Mouse (Mus musculus) midbrain, embryonic 15.5 days (tissue): Measurements from ENCODE around the gene Casz1. TPM values are rescaled to one million over a fixed set of nuclear protein-coding genes. Genes with fewer than 3 reads are reported as not detected.

ENCODE experiments used
- ATAC-seq: fragments of 200-750 bp; cut with Nextera tagmentation; replicated peaks from 2 replicates; pipeline ENCODE4 v1.8.0; 2017; ENCODE audit warnings: moderate TSS enrichment
- H3K27ac ChIP-seq: fragments of 300-500 bp; sonication (generic); 2 replicates; pipeline ENCODE4 v1.5.1; 2015; ENCODE audit warnings: mild to moderate bottlenecking, inconsistent platforms
- H3K27me3 ChIP-seq: fragments of 300-500 bp; sonication (generic); replicated peaks from 2 replicates; pipeline ENCODE4 v1.6.1; 2015; ENCODE audit warnings: inconsistent platforms
- H3K36me3 ChIP-seq: fragments of 300-500 bp; sonication (generic); replicated peaks from 2 replicates; pipeline ENCODE4 v1.6.1; 2015; ENCODE audit warnings: inconsistent platforms
- H3K4me1 ChIP-seq: fragments of 300-500 bp; sonication (generic); 2 replicates; pipeline ENCODE4 v1.6.1; 2015; ENCODE audit warnings: inconsistent platforms
- H3K4me2 ChIP-seq: fragments of 300-500 bp; sonication (generic); 2 replicates; pipeline ENCODE4 v1.6.1; 2015; ENCODE audit warnings: inconsistent platforms, mild to moderate bottlenecking, moderate library complexity
- H3K4me3 ChIP-seq: fragments of 300-500 bp; sonication (generic); 2 replicates; pipeline ENCODE4 v1.5.1; 2015; ENCODE audit warnings: mild to moderate bottlenecking, inconsistent platforms
- H3K9ac ChIP-seq: fragments of 300-500 bp; sonication (generic); 2 replicates; pipeline ENCODE4 v1.6.1; 2015; ENCODE audit warnings: mild to moderate bottlenecking, inconsistent platforms
- H3K9me3 ChIP-seq: fragments of 300-500 bp; sonication (generic); 2 replicates; pipeline ENCODE4 v1.6.1; 2016; ENCODE audit warnings: inconsistent platforms
- WGBS: fragments of 180-500 bp; shearing (Covaris S2); methylation state at CpG from one replicate; pipeline ENCODE4 v1.1.7; 2015; ENCODE audit warnings: mixed read lengths; 5-methylcytosine and 5-hydroxymethylcytosine counted together
- polyA plus RNA-seq: library from polyadenylated mRNA; unstranded; fragments of >200 nt; fragmentation: Nextera tagmentation; extraction: Ambion mirVana; gene quantifications from 2 replicates; pipeline ENCODE4 v1.2.1, GENCODE M21; 2015

The Casz1 gene
- 2.8 and 2.9 TPM in 2 replicates for polyA plus RNA-seq

DNA sequence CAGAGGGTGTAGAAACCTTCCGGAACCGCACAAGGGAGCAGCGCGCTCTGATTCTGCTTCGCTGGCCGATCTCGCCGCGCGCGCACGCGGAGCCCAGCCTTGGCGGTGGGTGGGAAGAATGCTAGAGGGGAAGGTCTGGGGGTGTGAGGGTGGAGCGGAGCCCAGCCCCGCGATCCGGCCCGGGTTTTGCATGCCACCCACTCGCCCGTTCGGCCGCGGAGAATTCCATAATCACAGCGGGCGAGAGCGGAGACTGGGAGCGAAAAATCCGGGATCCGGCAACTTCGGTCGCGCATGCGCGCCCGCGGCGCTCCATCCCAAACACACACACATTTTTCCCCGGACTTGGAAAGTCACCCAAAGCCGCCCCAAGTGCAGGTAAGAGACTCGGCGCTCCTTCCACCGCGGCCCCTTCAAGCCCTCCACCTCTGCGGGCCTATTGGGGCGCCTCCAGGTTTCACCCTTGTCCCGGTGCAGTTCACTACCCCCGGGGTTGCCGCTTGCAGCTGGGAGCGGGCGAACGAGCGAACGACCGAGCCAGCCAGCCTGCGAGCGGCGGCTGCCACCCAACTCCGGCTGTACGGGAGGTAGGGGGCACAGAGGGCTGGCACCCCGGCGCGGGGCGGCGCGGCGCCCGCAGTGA is at the start of gene Casz1:
Casz1 (plus strand) TSS at position 293 of the 643 bp plus-strand sequence.
- Histone ChIP-seq H3K36me3 (no peaks in the 10 kb centered on the region), H3K27ac (no peak within 1 kb of the TSS), H3K9me3 (no peaks in the 10 kb centered on the region), H3K4me1 (peaks cover 42% of the 10 kb centered on the region), H3K27me3 (peaks cover 70% of the 10 kb centered on the region), H3K4me3 (peak within 1 kb of the TSS; percentile 59), H3K9ac (peak within 1 kb of the TSS; percentile 35; the same call in 1 of the 2 replicates), H3K4me2 (peak within 1 kb of the TSS; percentile 99)
- under 1% methylated on average over 68 of the region's 68 CpGs for WGBS
- ATAC-seq, result peak; percentile 85

GRCm38 (mm10) chr4:148758863-148759262 is 45.4 kb upstream of the Casz1 start:
- no peak overlapping the region for H3K9ac ChIP-seq
- ATAC-seq, result no peak
- H3K27ac ChIP-seq, result no peak overlapping the region
- H3K4me1 ChIP-seq, result no peaks in the 10 kb centered on the region
- no peak overlapping the region for H3K4me2 ChIP-seq
- WGBS, result 45% methylated on average over 4 of the region's 4 CpGs
- no peaks in the 10 kb centered on the region for H3K9me3 ChIP-seq
- no peaks in the 10 kb centered on the region for H3K27me3 ChIP-seq
- no peaks in the 10 kb centered on the region for H3K36me3 ChIP-seq
- H3K4me3 ChIP-seq, result no peak overlapping the region

DNA sequence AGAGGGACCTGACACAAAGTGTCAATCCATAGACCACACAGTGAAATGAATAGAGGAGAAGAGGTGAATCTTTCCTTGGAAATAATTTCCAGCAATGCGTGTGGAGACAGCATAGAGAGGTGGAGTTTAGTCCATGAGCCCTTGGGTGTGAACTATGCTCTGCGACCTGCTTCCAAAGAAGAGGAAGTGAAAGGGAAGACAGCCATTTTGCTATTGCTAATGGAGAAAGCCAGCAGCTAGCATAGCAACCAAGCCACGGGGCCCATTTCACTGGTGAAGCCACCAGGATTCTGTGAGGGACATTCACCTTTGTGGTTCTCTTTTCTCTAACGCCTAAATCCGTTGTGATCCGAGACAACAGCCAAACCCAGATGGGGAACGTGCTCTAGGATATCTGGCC is 44.1 kb upstream of the Casz1 start:
- Histone ChIP-seq H3K27me3 (no peaks in the 10 kb centered on the region), H3K9me3 (no peaks in the 10 kb centered on the region), H3K4me1 (no peaks in the 10 kb centered on the region), H3K36me3 (no peaks in the 10 kb centered on the region), H3K9ac (no peak overlapping the region), H3K4me2 (no peak overlapping the region), H3K4me3 (no peak overlapping the region), H3K27ac (no peak overlapping the region)
- WGBS, result 88% methylated on average over 7 of the region's 7 CpGs
- no peak for ATAC-seq

- Histone ChIP-seq H3K4me1 (peaks cover 24% of the 10 kb centered on the region), H3K4me3 (no peak overlapping the region), H3K27me3 (peaks cover 2% of the 10 kb centered on the region; the same call in 1 of the 2 replicates), H3K36me3 (no peaks in the 10 kb centered on the region), H3K27ac (no peak overlapping the region), H3K4me2 (no peak overlapping the region), H3K9me3 (no peaks in the 10 kb centered on the region), H3K9ac (no peak overlapping the region)
- 40% methylated on average over 21 of the region's 21 CpGs for WGBS
- no peak for ATAC-seq
Observed at GRCm38 (mm10) chr4:148766021-148766775, 38.0 kb upstream of the Casz1 start.

GRCm38 (mm10) chr4:148767655-148768305 is 36.4 kb upstream of the Casz1 start:
- H3K4me3 ChIP-seq, result no peak overlapping the region
- no peak overlapping the region for H3K27ac ChIP-seq
- ATAC-seq, result no peak
- H3K4me1 ChIP-seq, result peaks cover 33% of the 10 kb centered on the region
- WGBS, result 30% methylated on average over 8 of the region's 8 CpGs
- H3K36me3 ChIP-seq, result no peaks in the 10 kb centered on the region
- H3K9ac ChIP-seq, result no peak overlapping the region
- H3K9me3 ChIP-seq, result no peaks in the 10 kb centered on the region
- H3K4me2 ChIP-seq, result no peak overlapping the region
- H3K27me3 ChIP-seq, result peaks cover 17% of the 10 kb centered on the region

- Histone ChIP-seq H3K36me3 (no peaks in the 10 kb centered on the region), H3K4me2 (no peak overlapping the region), H3K27me3 (peaks cover 22% of the 10 kb centered on the region), H3K4me1 (peaks cover 33% of the 10 kb centered on the region), H3K9me3 (no peaks in the 10 kb centered on the region), H3K27ac (no peak overlapping the region), H3K4me3 (no peak overlapping the region), H3K9ac (no peak overlapping the region)
- no peak for ATAC-seq
- 45% methylated on average over 10 of the region's 10 CpGs for WGBS
Observed at GRCm38 (mm10) chr4:148768649-148769048, 35.6 kb upstream of the Casz1 start.

DNA sequence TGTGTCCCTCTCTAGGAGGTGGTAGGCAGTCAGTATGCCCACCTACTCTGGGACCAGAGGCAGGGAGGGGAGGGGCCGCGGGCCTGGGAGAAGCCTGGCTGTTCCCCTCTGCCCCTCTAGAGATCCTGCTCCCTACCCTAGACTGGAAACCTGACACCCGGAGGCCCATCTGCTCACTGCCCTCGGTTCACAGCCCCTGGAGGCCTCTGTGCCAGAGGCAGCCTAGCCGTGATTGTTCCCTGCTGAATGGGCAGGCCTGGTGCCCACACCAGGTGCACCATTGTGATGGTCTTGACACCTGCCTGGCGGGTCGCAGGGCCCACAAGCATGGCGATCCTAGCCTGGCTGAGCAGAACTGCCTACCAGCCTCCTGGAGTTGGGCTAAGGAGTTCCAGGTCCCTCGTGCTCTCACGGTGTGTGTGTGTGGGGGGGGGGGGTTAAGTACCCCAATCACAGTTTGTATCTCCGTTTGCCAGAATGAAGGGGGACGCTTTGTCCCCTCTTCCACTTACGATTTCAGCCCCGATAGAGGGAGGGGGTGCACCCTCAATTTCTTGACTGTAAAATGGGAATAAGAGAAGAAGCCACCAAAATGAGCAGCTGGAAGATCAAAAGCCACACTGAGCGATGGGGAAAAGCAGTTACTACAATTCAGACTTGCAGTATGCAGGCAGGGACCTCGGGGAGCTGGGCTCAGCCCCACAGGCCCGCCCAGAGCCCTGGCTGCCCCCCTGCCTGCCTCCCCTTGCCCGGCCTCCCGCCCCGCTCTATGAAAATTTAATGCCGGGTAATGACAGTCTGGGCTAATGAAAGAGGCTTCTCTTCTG is 33.4 kb upstream of the Casz1 start:
- peak; percentile 53; the same call in 1 of the 2 replicates for ATAC-seq
- no peak overlapping the region for H3K27ac ChIP-seq

GRCm38 (mm10) chr4:148771409-148771929 is 32.8 kb upstream of the Casz1 start:
- Histone ChIP-seq H3K36me3 (no peaks in the 10 kb centered on the region), H3K4me2 (peak overlapping the region; percentile 45), H3K9me3 (no peaks in the 10 kb centered on the region), H3K4me3 (peak overlapping the region; percentile 9; the same call in 1 of the 2 replicates), H3K4me1 (peaks cover 40% of the 10 kb centered on the region), H3K9ac (peak overlapping the region; percentile 18; the same call in 1 of the 2 replicates), H3K27ac (no peak overlapping the region), H3K27me3 (peaks cover 22% of the 10 kb centered on the region)
- ATAC-seq, result no peak; the same call in 1 of the 2 replicates
- WGBS, result 1% methylated on average over 14 of the region's 14 CpGs

More for the DNA sequence above, 33.4 kb upstream of the Casz1 start:
- Histone ChIP-seq H3K9ac (peak overlapping the region; percentile 18; the same call in 1 of the 2 replicates), H3K9me3 (no peaks in the 10 kb centered on the region), H3K27me3 (peaks cover 22% of the 10 kb centered on the region), H3K36me3 (no peaks in the 10 kb centered on the region), H3K4me3 (no peak overlapping the region), H3K4me1 (peaks cover 42% of the 10 kb centered on the region), H3K4me2 (peak overlapping the region; percentile 45)
- WGBS, result 3% methylated on average over 21 of the region's 21 CpGs

GRCm38 (mm10) chr4:148772658-148773057 is 31.6 kb upstream of the Casz1 start:
- H3K4me1 ChIP-seq, result peaks cover 32% of the 10 kb centered on the region
- ATAC-seq, result no peak
- H3K27ac ChIP-seq, result no peak overlapping the region
- no peaks in the 10 kb centered on the region for H3K36me3 ChIP-seq
- H3K9me3 ChIP-seq, result no peaks in the 10 kb centered on the region
- no peak overlapping the region for H3K4me3 ChIP-seq
- H3K9ac ChIP-seq, result no peak overlapping the region
- no peak overlapping the region for H3K4me2 ChIP-seq
- peaks cover 22% of the 10 kb centered on the region for H3K27me3 ChIP-seq
- 89% methylated on average over 6 of the region's 6 CpGs for WGBS

- Histone ChIP-seq H3K4me3 (no peak overlapping the region), H3K27ac (no peak overlapping the region), H3K9ac (no peak overlapping the region), H3K4me1 (peaks cover 29% of the 10 kb centered on the region), H3K4me2 (no peak overlapping the region), H3K27me3 (peaks cover 22% of the 10 kb centered on the region), H3K36me3 (no peaks in the 10 kb centered on the region), H3K9me3 (no peaks in the 10 kb centered on the region)
- ATAC-seq, result no peak
- WGBS, result 81% methylated on average over 6 of the region's 6 CpGs
Observed at GRCm38 (mm10) chr4:148774036-148774435, 30.2 kb upstream of the Casz1 start.

DNA sequence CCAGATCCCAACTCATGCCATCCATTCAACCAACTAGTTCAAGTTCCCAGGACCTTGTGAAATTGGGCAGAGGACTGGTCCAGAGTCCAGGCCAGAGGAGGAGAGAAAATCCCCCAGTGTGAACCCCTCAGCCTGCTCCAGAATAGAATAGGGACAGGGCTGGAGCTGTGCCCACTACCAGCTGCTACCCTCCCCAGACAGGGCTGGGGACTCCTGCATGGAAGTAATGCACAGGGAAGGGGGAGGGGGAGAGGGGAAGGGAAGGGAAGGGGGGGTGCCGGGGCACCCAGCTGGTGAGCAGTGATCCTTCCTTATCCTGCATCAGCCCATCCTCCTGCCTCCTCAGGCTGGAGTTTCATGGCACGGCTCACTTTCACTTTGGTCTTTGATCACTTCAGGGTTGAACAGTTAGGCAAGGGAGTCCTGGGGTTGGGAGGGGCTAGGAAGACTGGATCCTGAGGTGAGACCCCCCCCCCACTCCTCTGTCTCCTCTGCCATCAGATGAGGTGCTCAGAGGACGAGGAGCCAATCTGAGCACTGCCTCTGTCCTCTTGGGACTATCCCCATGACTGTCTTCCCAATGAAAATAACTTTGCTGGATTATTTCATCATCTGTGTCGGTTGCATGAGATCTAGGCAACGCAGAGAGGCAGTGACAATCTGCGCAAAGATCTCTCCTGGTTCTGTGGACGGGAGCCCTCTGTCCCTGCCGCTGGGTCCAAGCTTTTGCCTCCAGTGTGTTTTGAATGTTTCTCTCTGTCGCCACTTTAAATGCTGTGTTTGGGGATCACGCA is 28.6 kb upstream of the Casz1 start:
- no peaks in the 10 kb centered on the region for H3K36me3 ChIP-seq
- no peak overlapping the region for H3K27ac ChIP-seq
- H3K9me3 ChIP-seq, result no peaks in the 10 kb centered on the region
- ATAC-seq, result no peak
- no peak overlapping the region for H3K4me2 ChIP-seq
- no peak overlapping the region for H3K9ac ChIP-seq
- peaks cover 24% of the 10 kb centered on the region for H3K4me1 ChIP-seq
- 52% methylated on average over 10 of the region's 10 CpGs for WGBS
- H3K4me3 ChIP-seq, result no peak overlapping the region
- H3K27me3 ChIP-seq, result peaks cover 22% of the 10 kb centered on the region
